Mouse (Mus musculus) embryo, embryonic 9.5 days (tissue): Measurements from ENCODE around the gene Eif3i.

ENCODE experiments used
- DNase-seq: peaks from one replicate; pipeline ENCODE4 v3.0.0-alpha.2; 2017; ENCODE audit errors: extremely low spot score

Eif3i gene

DNA sequence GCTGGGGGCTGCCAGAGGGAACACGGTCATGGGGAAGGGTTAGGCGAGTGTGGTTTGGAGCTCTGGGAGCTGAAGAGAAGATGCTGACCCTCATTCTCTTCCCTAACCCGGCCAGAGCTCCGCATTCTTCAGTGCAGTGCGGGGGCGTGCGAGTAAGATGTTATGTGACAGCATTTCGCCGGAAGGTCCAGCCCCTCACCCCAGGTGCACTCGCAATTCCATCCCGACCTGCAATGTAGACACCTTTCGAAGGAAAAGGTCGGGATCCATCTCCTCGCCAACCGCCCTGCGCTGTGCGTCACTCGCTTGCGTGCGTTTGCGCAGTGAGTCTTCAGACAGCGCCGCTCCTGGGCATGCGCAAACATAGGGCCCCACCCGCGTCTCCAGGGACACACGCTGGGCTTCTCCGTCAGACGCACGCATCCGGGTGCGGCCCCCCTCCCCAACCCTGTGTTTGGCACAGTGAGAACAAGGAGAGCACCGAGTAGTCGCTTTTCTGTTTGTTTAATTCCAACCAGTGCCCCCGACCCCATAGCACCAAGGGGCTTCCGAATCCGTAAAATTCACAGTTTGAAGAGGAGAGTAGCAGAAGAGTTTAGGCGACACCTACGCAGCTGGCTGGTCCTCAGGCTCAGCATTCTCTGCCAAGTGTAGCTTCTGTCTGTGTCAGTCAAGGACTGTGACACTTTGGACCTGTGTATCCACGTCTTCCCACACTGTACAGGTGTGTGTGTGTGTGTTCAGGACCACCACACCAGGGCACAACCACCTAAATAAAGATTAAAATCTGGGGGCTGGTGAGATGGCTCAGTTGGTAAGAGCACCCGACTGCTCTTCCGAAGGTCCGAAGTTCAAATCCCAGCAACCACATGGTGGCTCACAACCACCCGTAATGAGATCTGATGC is 18.6 kb upstream of the Eif3i start, which contains the start of gene Iqcc:
Gene Iqcc, minus strand, starts transcription at position 314 of the 906 bp plus-strand sequence.
- peak; percentile 90 for DNase-seq

DNA sequence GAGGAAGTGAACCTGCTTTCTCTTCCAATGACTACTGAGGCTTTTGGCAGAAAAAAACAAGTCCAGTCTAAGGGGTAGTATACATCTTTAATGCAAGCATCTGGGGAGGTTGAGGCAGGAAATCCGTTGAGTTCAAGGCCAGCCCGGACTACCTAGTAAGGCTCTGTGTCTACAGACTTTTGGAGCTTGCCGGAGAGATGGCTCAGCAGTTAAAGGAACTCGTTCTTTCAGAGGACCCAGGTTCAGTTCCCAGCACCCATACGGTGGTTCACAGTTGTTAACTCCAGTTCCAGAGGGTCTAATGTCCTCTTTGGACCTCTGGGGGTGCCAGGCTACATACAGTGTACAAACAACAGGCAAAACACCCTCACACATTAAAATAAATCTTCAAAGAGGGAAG is 17.6 kb upstream of the Eif3i start:
- DNase-seq = no peak

DNA sequence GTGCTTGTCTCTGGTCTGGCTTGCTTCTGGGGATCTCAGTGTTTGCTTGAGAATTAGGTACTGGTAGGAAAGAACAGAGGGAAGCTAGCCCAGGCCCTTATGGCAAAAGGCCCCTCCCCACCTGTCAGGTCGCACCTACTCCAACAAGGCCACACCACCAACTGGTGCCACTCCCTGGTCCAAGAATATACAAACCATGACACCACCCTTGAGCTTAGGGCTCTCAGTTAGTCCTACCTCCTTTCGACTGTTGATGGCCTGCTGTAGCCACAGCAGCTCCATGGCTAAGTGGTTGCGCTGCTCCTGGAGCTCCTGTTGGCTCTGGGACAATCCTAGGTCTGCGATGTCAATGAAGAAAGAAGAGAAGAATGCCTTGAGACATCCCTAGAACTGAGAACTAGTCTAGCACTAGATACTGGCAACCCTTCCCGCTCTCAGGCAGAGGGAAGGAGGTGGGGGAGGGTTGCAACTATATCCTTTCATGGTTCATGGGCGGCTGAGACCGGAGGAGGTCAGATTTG is 16.7 kb upstream of the Eif3i start:
- no peak for DNase-seq

DNA sequence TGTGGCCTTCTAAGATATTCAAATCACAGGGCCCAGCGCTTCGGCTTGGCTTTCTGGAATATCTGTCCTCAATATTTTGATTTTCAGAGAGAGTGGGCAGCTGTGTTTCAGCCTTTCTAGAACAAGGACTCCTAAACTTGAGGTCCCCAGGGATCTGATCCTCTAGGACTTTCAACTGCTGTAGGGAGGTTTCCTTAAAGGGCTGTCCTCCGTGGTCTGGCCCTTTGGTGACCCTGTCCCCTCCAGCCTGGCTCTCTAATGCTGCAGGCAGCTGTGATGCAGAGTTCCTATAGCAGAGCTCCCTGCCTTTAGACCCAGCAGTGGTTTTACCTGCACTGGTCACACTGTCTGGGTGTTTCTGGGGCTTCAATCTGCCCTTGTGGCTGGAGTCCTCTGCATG is 16.2 kb upstream of the Eif3i start:
- DNase-seq = no peak

DNA sequence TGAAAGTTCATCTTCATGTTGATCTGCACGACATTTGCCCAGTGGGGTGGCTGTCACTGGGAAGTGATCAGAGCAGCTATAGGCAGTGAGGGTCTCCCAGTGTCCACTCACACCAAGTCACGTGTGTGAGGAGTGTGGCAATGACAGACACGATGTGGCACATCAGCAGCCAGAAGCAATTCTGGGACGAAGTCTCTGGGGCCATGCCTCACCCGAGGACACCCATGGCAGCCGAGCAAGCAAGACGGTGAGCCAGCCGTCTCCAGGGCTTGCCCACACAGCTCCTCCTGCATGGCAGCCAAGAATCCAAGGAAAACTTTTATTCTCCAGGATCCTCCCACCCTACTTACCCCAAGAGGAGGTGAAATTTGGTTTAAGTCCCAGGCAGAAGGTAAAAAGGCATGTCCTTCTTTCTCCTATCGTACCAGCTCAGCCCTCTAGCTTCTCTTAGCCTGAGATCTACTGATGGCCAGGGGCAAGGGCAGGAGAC is 15.4 kb upstream of the Eif3i start:
- DNase-seq = no peak

DNA sequence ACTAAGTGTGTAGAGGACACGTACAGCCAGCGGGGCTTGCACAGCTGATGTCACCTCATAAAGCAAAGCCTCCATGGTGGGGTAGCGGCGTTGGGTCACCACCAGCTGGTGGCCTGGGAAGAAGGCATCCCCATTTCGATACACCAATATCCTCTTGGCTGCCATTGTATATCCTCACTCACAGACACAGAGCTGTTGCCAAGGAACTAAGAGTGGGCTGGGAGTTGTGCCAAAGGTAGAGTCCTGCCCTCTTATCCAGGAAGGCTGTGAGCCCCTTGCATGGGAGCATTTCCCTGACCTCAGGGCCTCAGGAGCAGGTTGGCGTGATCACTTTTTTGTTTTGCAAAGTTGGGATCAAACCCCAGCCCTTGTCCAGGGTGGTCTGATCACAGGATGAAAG is 13.6 kb upstream of the Eif3i start, which contains the start of gene Dcdc2b:
Gene Dcdc2b, minus strand, starts transcription at position 165 of the 400 bp plus-strand sequence.
- DNase-seq = no peak

DNA sequence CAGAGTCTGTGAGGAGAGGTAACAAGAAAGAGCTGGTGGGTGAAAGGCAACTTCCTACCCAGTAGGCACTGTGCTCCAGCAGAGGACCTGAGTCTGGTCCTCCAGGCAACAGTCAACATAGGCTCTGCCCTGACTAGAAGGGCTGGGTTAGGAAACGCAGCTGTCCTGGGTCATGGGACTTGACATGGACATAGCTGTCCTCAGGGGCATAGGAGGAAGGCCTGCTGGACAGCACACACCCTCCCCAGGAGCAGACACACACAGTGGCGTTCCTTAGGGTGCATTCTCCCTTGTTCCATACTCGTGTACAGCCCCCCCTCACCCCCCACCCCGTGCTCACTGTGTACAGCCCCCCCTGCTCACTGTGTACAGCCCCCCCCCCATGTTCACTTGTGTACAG is 10.0 kb upstream of the Eif3i start:
- no peak for DNase-seq

DNA sequence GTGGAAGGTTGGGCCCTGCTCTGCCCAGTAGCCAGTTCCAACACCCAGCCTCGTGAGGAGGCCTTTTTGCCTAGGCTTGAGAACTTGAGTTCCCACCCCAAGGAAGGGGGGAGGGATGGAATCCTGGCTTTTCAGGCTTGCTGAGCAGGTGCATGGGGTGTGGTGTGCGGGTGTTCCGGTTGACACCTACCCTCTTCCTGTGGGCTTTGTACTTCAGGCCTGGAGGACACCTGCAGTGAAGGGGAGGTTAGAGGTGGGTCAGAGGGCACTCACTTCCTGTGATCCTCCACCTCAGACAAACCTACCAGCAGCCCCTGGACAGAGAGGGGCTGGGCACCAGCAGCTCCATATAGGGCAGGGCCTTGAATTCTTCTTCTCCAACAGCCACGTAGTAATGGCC is 9.6 kb upstream of the Eif3i start:
- no peak for DNase-seq

DNA sequence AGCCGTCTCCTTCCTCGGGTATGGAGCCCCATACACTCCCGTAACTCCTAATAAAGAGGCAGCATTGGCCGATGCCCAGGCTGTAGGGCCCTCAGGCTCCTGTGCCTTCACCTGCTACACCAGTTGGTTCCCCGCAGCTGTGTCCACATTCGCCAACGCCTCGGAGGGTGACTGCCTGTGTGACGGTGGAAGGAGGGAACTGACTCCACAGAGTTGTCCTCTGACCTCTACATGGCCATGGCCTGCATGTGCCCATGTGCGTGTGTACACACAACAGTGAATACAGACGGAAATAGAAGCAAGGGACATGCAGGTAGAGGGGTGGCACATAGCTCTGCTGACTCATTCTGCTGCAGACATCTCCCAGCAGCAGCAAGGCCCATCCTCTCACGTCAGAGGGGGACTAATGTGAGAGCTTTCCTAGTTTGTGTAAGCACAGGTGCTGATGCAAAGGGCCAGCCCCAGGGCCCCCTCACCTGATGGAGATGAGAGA is 8.7 kb upstream of the Eif3i start:
- DNase-seq = no peak

DNA sequence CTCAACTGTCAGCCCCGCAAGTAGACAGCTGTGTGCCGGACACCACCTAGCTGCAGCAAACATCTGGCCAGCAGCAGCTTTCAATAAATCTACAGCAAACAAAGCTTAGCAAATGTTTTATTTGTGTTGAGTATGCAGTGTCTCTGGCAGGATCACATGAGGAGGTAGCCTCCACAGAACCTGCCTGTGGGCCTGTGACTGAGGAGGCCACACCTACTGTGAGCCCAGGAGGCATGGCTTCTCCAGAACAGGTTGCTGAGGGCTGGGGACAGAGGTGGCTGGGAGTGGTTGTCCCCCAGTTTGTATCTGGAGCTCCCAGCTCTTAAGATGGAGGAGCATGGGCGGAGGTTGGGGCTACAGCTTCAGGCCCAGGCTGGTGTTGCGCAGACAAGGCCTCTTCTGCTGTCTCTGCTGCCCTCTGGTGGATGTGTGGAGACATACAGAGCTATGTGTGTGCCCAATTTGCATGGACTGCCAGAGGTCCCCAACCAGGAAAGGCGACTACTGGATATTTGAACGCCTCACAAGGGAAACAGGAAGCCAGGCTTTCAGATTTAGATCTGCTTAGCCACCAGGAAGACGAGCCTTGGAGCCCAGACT is 8.1 kb upstream of the Eif3i start:
- peak; percentile 82 for DNase-seq

DNA sequence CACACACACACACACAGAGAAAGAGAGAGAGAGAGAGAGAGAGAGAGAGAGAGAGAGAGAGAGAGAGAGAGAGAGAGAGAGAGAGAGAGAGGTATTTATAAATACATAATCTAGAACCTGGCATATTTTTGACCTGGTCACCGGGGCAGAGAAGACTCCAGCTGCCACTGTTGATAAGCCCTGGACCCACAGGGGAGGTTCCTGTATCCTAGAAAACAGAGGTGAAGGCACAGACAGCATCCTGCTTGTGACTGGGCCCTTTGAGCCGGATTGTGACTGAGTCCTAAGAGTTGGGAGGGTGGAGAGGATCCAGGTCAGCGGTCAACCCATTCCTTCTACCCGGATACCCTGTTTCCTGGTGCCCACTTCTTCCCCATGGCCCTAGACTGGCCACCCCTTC is 11.6 kb downstream of the Eif3i start:
- no peak for DNase-seq

DNA sequence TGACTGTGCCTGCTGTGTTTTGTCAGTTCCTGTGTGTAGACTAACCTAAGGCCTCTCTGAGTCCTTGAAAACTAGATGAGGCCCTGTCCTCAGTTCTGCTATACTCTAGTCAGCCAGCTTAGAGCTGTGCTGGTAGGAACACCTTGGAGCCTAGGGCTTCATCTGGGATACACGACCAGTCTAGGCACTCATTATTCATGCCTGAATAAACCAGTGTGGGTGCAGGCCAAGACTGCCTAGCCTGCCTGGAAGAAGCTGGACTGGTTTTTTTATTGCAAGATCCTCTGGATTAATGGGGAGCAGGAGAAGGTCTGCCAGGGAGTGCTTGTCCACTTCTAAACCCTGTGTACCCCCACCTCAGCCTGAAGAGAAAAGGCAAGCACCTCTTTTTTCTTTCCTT is 13.5 kb downstream of the Eif3i start:
- no peak for DNase-seq

DNA sequence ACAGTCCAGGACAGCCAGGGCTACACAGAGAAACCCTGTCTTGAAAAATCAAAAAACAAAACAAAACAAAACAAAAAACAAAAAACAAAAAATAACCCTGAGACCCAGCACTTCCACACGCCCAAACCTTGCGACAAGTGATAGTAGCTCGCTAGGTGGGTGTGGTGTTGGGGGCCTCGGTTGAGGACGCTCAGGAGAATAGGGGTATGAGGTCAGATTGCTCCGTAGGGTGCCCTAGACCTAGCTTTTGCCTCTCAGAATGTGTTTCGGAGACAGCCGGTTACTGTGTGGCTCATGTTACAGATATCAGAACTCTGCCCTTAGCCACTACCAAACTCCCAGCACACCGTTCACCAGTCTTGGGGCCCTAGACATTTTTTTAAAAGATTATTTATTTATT is 14.7 kb downstream of the Eif3i start:
- DNase-seq = no peak

DNA sequence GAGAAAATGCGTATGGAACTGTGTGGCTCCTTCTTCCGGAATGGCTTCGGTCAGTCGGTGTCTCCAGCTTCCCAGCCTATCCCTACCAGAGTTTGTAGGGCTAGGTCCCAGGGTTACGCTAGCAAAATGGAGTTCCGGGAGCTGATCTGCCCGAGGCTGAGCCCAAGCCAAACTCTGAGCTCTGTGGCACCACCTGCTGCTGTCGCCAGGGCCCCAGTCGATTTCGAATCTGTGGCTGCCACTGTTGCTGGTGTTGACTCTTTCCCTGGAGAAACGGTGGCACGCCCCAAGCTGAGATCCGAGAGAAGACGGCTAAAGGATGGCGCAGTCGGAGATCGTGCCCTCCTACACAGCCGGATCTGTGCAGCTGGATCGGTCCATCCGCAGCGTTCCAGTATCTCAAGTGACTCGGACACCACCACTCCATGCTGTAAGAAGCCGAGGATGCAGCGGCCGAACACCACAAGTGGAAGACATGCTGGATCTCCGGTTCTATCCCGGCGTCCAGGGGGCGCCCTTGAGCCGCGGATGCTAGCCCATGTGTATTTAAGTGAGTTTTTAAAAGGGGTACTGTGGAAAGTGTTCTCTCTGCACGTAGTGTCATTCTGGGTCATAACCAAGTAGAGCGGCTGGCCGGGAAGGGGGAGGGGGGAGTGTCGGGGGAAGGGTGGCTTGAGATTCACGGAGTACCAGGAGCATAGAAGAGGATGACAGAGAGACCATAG is 15.4 kb downstream of the Eif3i start:
- DNase-seq = peak; percentile 87

DNA sequence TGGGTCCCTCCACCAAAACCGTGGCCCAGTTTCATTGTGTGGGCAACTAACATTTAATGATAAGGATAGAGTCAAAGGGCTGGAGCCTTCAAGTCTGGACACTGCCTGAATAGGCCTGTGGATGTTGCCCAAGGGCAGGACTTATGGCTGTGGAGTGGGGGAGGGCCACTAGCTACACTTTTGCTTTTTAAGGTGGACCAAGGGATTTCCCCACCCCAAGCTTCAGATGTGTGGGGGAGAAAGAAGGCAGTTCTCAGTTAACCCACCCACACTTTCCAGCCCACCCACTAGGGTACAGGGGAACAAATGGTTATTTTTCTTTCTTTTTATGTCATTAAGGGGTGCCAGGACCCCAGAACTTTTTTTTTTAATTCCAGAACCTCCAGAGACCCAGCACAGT is 16.1 kb downstream of the Eif3i start:
- DNase-seq = no peak

DNA sequence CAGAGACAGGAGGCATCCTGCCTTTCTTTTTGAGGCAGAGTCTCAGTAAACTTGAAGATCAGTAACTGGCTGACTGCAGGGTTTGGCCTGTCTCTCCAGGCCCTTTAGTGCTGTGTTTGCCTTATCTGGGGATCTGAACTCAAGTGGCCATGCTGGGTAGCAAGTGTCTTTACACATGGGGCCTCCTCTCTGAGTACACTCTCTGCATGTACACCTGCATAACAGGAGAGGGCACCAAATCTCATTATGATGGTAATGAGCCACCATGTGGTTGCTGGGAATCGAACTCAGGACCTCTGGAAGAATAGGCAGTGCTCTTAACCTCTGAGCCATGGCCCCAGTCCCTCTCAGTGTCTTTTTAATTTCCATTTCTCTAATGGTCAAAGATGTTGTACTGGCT is 18.2 kb downstream of the Eif3i start:
- DNase-seq = no peak

DNA sequence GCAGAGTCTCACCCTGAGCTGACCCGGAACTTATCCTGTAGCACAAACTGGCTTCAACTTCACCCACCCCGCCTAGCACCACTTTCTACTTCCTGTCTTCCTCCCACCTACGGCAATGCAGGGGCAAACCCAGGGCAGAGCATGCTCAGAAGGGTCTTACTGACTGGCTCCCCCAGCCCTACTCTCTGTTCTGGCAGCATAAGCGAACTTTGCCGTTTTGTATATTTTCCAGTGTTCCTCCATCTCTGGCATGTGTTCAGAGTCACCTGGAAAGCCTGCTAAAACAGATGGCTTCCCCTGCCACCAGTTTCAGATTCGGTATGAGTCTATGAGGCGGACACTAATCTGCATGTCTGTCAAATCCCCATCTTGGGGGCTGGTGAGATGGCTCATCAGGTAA is 20.1 kb downstream of the Eif3i start:
- no peak for DNase-seq

DNA sequence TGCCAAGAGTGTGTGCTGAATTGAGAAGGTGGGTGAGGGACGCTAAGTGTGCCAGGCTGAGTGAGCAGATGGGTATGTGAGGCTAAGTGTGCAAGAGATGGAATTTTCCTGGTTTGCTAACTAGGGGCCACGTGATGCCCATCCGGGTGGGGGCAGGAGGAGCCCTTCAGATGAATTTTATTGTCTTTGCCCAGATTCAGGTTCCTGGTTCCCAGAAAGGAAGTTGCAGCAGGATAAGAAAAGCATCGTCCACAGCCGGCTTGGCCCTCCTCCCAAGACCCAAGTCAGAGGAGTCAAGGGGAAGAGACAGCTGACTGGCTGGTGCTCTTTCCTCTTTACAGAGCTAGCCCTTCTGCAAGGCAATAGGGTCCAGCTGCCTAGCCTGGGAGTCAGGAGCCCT is 22.0 kb downstream of the Eif3i start, which contains the start of gene Fam167b:
Gene Fam167b, minus strand, starts transcription at position 84 of the 400 bp plus-strand sequence.
- no peak for DNase-seq

DNA sequence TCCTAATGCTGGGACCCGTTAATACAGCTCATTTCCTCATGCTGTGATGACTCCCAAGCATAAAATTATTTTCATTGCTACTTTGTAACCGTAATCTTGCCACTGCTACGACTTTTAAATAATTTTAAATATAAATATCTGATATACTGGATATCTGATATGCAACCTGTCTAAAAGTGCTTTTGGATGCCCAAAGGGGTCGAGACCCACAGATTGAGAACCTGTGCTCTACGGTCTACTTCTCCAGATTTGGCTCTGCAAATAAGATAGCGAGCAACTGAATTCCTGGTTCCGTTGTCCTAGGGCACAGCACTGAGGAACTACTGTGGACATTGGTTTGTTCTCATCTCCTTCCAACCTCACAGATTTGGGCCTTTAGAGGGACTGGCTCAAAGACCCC is 22.8 kb downstream of the Eif3i start:
- no peak for DNase-seq

DNA sequence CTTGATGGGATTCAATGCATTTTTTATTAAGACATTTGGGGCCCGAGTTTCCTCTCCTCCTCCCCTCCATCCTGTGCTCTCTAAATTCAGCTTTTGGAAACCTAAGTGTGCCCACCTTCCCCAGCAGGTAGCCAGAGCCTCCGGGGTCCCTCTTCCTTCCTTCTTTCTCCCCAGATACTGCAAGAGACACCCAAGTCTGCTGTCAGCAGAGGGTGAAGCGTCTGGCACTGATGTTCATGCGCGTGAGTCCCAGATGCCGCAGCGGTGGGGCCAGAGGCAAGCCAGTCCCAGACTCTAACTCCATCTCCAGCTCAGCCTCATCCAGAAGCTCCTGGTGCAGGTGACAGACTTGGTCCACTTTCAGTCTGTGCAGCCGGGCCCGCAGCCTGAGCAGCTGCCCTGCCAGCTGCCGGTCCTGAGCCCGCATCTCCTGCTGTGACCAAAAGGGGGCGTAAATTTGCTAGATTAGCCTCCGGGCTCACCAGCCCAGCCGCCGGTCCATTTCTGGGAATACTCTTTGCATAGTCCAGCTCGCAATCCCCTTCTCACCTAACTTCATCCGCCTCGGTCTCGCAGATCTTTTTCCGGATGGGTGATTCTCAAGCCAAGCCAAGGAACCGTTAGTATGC is 23.5 kb downstream of the Eif3i start:
- DNase-seq = peak; percentile 54

DNA sequence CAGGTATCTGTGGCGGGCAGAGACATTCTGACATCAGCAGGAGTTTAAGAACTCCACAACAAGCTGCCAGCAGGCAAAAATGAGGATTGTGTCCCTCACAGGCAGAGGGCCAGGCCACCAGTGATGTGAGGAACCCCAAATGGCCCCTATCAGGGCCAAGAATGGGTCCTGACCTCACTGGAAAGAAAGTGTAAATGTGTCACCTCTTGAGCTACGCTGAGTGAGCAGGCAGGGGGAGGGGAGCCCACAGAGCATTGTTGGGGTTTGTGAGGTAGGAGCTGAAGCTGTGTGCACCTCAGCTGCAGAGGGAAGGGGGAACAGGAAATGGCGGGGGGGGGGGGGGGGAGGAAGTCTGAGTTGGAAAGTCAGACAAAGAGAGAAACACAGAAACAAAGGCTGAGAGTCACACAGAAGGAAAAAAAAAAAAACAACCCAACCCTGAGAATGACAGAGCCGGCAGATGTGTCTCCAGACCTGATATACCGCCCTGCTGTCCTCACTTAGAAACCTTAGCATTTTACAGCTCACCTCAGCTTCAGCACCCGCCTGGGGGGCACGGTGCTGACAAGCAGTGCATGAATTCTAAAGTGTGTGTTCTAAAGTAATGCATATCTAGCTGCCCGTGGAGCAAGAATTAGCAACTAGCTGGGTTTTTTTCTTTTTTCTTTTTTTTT is 25.1 kb downstream of the Eif3i start:
- no peak for DNase-seq
